Mouse (Mus musculus) thymus, adult 2 months (tissue): ENCODE data around the gene Hoxb9.
A peak's percentile ranks its signal among the peaks of the same experiment; 100 is the strongest.

Experiments
- CTCF ChIP-seq: fragments of 200-500 bp; IDR thresholded peaks from 2 replicates; pipeline ENCODE4 v1.5.1; 2012; ENCODE audit warnings: mild to moderate bottlenecking, control low read depth, low read length, moderate library complexity, borderline replicate concordance; ENCODE audit not compliant: control insufficient read depth, poor library complexity, insufficient read depth; ENCODE audit errors: extremely low read depth
- POLR2A ChIP-seq: fragments of 200-500 bp; IDR thresholded peaks from 2 replicates; pipeline ENCODE4 v1.6.1; 2012; ENCODE audit warnings: mild to moderate bottlenecking, low read length, control low read depth, moderate library complexity; ENCODE audit not compliant: control insufficient read depth, poor library complexity, insufficient read depth; ENCODE audit errors: extremely low read depth

GRCm38 (mm10) chr11:96261323-96261890 lies 9.8 kb upstream of the Hoxb9 start:
- TF ChIP-seq POLR2A (no peak), CTCF (peak; percentile 77; the same call in 1 of the 2 replicates)
